Mouse (Mus musculus) G1E (cell line): ENCODE measurements around the gene Ccl12.

Experiments used
- CTCF ChIP-seq: IDR thresholded peaks from 2 replicates; pipeline ENCODE4 v1.5.1; 2012; ENCODE audit warnings: low read depth, low read length, inconsistent platforms, mixed read lengths
- GATA1 ChIP-seq: IDR thresholded peaks from 2 replicates; pipeline ENCODE4 v1.6.1; 2012; ENCODE audit warnings: borderline replicate concordance, low read length, inconsistent platforms, mixed read lengths
- GATA2 ChIP-seq: IDR thresholded peaks from 2 replicates; pipeline ENCODE4 v1.6.1; 2012; ENCODE audit warnings: low read depth, low read length, inconsistent platforms, borderline replicate concordance
- POLR2AphosphoS5 ChIP-seq: IDR thresholded peaks from 2 replicates; pipeline ENCODE4 v1.6.1; 2012; ENCODE audit warnings: low read depth, low read length, inconsistent platforms; ENCODE audit not compliant: insufficient replicate concordance
- TAL1 ChIP-seq: conservative IDR thresholded peaks from 2 replicates; pipeline ENCODE4 v1.6.1; 2012; ENCODE audit warnings: low read depth, low read length, inconsistent platforms, mixed read lengths

DNA sequence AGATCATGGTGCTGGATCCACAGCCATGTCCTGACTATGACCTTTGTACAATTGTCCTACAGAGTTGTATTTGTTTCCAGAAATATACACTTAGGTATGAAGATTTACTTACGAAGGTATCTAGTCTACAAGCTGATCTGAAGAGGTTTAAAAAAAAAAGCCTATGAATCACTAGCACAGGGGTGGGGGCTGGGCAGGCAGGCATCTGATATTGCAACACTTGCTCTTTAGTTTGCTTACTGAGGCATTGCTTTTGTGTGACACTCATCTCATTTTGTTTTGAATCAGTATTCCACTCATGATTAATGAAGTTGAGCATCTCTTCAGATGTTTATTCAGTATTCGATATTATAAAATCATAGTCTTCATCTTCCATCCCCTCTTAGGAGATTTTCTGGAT, 34.6 kb downstream of the Ccl12 start:
- TF ChIP-seq CTCF = no peak
- no peak for TF ChIP-seq GATA2
- no peak for TF ChIP-seq GATA1
- TF ChIP-seq POLR2AphosphoS5 = no peak
- TF ChIP-seq TAL1 = no peak
